Mouse (Mus musculus): ENCODE measurements around the gene Hist1h3g.

DNA sequence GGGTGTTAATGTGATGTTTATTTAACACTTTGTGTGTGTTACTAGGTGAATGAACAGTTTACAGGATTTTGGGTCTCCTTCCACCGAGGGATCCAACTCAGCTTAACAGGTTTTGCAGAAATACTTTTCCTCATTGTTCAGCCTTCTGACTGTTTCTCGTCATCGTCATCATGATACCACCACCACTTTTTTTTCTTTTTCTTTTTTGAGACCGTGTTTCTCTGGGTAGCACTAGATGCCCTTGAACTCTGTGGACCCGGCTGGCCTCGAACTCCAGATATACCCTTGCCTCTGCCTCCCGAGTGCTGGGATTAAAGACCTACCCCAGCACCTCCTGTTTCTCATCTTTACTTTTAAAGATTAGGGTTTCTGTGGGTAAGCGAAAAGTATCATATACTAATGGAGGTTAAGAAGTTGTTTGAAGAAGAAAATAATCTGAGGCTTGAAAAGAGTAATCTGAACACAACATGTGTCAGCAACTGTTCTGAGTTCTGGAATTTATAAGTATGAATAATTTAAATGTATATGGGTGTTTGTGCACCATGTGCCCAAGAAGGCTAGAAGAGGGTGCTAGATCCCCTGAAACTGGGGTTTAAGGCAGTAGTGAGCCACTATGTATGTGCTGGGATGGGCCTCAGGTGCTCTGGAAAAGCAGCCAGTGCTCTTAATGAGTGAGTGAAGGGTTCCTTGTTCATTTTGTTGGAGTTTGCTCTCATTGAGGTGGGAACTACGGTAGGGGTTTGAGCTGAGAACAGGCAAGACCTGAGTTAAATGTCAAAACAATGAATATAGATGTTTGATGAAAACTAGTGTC, 2.8 kb upstream of the Hist1h3g start:
- TF ChIP-seq EP300 (IDR thresholded peaks at IDR 0.05; ENCODE audit: low read depth) (no peak), CTCF (IDR thresholded peaks at IDR 0.05; ENCODE audit: low read depth) (no peak)
